Mouse (Mus musculus) liver, adult 2 months (tissue): Measurements from ENCODE around the gene Cpeb3. TPM values are rescaled to one million over a fixed set of nuclear protein-coding genes. Genes with fewer than 3 reads are reported as not detected.

ENCODE experiments used
- DNase-seq: peaks from one replicate; pipeline ENCODE4 v3.0.0-alpha.2; 2011; ENCODE audit warnings: low read depth, low spot score; ENCODE audit errors: extremely low read depth
- H3K27ac ChIP-seq: fragments of 200-500 bp; replicated peaks from 2 replicates; pipeline ENCODE4 v1.5.1; 2012; ENCODE audit warnings: low read depth, mild to moderate bottlenecking, control low read depth, inconsistent platforms, low read length; ENCODE audit not compliant: insufficient read depth
- H3K27me3 ChIP-seq: fragments of 200-500 bp; 2 replicates; pipeline ENCODE4 v1.6.1; 2012; ENCODE audit warnings: mild to moderate bottlenecking, moderate library complexity, low read length, inconsistent platforms; ENCODE audit not compliant: control insufficient read depth, insufficient read depth
- H3K36me3 ChIP-seq: fragments of 200-500 bp; 2 replicates; pipeline ENCODE4 v1.6.1; 2012; ENCODE audit warnings: low read length, inconsistent platforms; ENCODE audit not compliant: control insufficient read depth, insufficient read depth
- H3K4me1 ChIP-seq: fragments of 200-500 bp; 2 replicates; pipeline ENCODE4 v1.6.1; 2011; ENCODE audit warnings: low read length; ENCODE audit not compliant: control insufficient read depth, insufficient read depth
- H3K4me3 ChIP-seq: fragments of 200-500 bp; 2 replicates; pipeline ENCODE4 v1.5.1; 2011; ENCODE audit warnings: low read depth, mild to moderate bottlenecking, control low read depth, low read length, moderate library complexity; ENCODE audit not compliant: insufficient read depth
- H3K79me2 ChIP-seq: fragments of 200-500 bp; 2 replicates; pipeline ENCODE4 v1.6.1; 2012; ENCODE audit warnings: inconsistent platforms, mild to moderate bottlenecking, low read length, moderate library complexity; ENCODE audit not compliant: control insufficient read depth, insufficient read depth
- H3K9ac ChIP-seq: fragments of 200-500 bp; 2 replicates; pipeline ENCODE4 v1.6.1; 2012; ENCODE audit warnings: low read depth, mild to moderate bottlenecking, control low read depth, inconsistent platforms, low read length
- CTCF ChIP-seq: fragments of 200-500 bp; IDR thresholded peaks from 2 replicates; pipeline ENCODE4 v1.5.1; 2011; ENCODE audit warnings: low read depth, low read length, control low read depth
- POLR2A ChIP-seq: fragments of 200-500 bp; IDR thresholded peaks from 2 replicates; pipeline ENCODE4 v1.6.1; 2011; ENCODE audit warnings: low read length, control low read depth; ENCODE audit not compliant: insufficient read depth; ENCODE audit errors: extremely low read depth
- WGBS: fragments of 180-500 bp; shearing (Covaris S2); methylation state at CpG from one replicate; pipeline ENCODE4 v1.1.7; 2018; 5-methylcytosine and 5-hydroxymethylcytosine counted together
- polyA plus RNA-seq: library from polyadenylated mRNA; depleted of rRNA; stranded (reverse); fragments of >200 nt; gene quantifications from 2 replicates; pipeline ENCODE4 v1.2.3, GENCODE M21; 2012
- total RNA-seq: library from RNA; depleted of rRNA; stranded (reverse); fragments of >200 nt; gene quantifications from 2 replicates; pipeline ENCODE4 v1.2.3, GENCODE M21; 2014

The Cpeb3 gene
- total and polyA plus RNA-seq, 2 experiments: 4.3 to 6.4 TPM

- H3K4me3 ChIP-seq: no peak overlapping the region
- 93% methylated on average over 4 of the region's 4 CpGs for WGBS
- H3K4me1 ChIP-seq: no peaks in the 10 kb centered on the region
- H3K27me3 ChIP-seq: no peaks in the 10 kb centered on the region
- DNase-seq: no peak
- H3K79me2 ChIP-seq: 0 out of 2 replicates have a peak, but pooled peaks cover 2% of the 10 kb centered on the region
- TF ChIP-seq POLR2A (no peak), CTCF (no peak)
- H3K27ac ChIP-seq: no peak overlapping the region
- H3K36me3 ChIP-seq: no peaks in the 10 kb centered on the region
- H3K9ac ChIP-seq: no peak overlapping the region
These were observed 112.6 kb downstream of the Cpeb3 start for GRCm38 (mm10) chr19:37095666-37096330.

DNA sequence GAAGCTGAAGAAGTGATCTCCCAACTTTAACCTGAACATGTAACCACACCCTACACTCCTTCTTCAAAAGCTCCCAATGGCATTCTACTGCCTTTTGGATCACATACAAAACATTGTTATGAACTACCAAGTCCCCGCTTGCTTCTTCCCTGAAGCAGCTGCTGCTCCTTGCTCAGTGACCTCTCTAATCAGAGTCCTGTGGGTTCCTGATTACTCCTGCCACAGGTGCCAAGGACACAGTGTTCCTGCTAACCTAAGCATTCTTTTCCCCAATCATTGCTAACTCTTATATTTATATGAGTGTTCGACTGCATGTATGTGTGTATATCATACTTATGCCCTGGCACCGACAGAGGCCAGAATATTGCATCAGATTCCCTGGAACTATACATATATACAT lies 115.2 kb downstream of the Cpeb3 start:
- Histone ChIP-seq H3K36me3 (peaks cover 2% of the 10 kb centered on the region), H3K79me2 (no peaks in the 10 kb centered on the region), H3K4me1 (no peaks in the 10 kb centered on the region), H3K27ac (no peak overlapping the region), H3K27me3 (no peaks in the 10 kb centered on the region), H3K4me3 (no peak overlapping the region), H3K9ac (no peak overlapping the region)
- DNase-seq: peak; percentile 18
- WGBS: 74% methylated on average over 3 of the region's 3 CpGs
- TF ChIP-seq POLR2A (no peak), CTCF (no peak)

DNA sequence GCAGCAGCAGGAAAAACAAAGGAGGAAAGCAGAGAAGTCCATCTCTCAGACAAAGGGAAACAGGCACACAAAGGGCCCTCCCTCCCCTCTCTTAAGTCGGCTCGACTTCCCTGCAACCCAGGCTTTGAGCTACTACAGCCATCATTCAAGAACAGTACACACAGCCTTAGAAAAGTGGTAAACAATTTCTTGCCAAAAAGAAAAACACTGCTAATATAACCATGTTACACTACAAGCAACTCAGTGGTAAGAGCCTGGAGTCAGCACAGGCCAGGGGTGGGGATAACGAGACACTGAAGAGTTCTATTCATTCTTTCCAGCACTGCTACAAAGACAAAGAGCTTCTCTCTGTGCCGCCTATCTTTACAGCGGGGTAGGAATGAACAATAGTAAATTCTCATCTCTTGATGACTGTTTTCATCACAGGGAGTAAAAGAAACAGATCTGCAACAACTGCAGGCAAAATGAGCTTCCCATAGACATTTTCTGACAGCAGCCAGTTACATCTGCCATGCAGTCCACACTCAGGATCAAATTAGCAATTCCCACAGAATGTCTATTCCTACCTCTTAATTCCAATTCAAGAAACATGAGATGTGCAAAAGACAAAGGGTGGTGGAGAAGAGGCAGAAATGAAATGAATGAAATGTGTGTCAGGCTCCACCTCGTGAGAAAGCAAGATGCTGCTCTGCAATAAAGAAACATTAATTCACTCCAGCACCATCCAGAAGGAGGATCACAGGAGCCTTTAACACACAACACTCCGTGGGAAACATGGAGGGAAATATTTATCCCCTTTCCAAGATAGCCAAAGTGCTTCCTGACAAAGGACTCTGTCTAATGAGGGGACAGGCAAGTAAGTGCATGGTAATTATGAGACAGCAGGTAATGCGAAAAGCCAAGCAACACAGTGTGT lies 118.0 kb downstream of the Cpeb3 start:
- DNase-seq: no peak
- WGBS: 72% methylated on average over 8 of the region's 8 CpGs
- Histone ChIP-seq H3K27ac (no peak overlapping the region), H3K27me3 (no peaks in the 10 kb centered on the region), H3K4me3 (no peak overlapping the region), H3K79me2 (no peaks in the 10 kb centered on the region), H3K4me1 (no peaks in the 10 kb centered on the region), H3K9ac (no peak overlapping the region), H3K36me3 (peaks cover 7% of the 10 kb centered on the region)
- no peak for TF ChIP-seq CTCF
- TF ChIP-seq POLR2A: no peak

GRCm38 (mm10) chr19:37088043-37088748 lies 120.2 kb downstream of the Cpeb3 start:
- no peak overlapping the region for H3K27ac ChIP-seq
- H3K4me1 ChIP-seq: no peaks in the 10 kb centered on the region
- WGBS: 92% methylated on average over 8 of the region's 8 CpGs
- no peak for TF ChIP-seq POLR2A
- no peak for TF ChIP-seq CTCF
- H3K36me3 ChIP-seq: peaks cover 7% of the 10 kb centered on the region
- H3K9ac ChIP-seq: no peak overlapping the region
- no peak for DNase-seq
- H3K4me3 ChIP-seq: no peak overlapping the region
- no peaks in the 10 kb centered on the region for H3K27me3 ChIP-seq
- no peaks in the 10 kb centered on the region for H3K79me2 ChIP-seq

DNA sequence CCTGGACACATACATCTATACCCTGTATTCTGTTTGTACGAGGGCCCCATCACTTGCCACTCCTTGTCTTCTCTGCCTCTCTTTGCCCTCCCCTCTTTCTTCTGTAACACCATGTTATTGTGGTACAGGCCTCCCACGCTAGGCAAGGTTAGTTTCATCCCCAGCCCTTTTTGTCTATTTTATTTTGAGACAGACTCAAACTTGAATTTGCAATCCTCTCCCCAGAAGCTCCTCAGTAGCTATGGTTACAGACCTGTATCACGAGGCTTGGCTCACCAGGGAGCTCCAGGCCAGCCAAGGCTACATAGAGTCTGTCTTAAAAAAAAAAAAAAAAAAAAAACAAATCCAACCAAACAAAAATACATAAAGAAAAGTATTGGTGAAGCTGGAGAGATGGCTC lies 123.9 kb downstream of the Cpeb3 start:
- no peaks in the 10 kb centered on the region for H3K4me1 ChIP-seq
- H3K36me3 ChIP-seq: peaks cover 10% of the 10 kb centered on the region
- no peak overlapping the region for H3K9ac ChIP-seq
- no peaks in the 10 kb centered on the region for H3K27me3 ChIP-seq
- H3K27ac ChIP-seq: no peak overlapping the region
- no peak for DNase-seq
- WGBS: 95% methylated on average over 3 of the region's 3 CpGs
- H3K4me3 ChIP-seq: no peak overlapping the region
- no peak for TF ChIP-seq CTCF
- no peak for TF ChIP-seq POLR2A
- H3K79me2 ChIP-seq: no peaks in the 10 kb centered on the region
